Mouse (Mus musculus): ENCODE data around the gene Tmem79. TPM values are rescaled to one million over a fixed set of nuclear protein-coding genes. Genes with fewer than 3 reads are reported as not detected.

Gene Tmem79
- polyA plus RNA-seq, 1 experiment from 2014 or later, result 14.0 TPM

DNA sequence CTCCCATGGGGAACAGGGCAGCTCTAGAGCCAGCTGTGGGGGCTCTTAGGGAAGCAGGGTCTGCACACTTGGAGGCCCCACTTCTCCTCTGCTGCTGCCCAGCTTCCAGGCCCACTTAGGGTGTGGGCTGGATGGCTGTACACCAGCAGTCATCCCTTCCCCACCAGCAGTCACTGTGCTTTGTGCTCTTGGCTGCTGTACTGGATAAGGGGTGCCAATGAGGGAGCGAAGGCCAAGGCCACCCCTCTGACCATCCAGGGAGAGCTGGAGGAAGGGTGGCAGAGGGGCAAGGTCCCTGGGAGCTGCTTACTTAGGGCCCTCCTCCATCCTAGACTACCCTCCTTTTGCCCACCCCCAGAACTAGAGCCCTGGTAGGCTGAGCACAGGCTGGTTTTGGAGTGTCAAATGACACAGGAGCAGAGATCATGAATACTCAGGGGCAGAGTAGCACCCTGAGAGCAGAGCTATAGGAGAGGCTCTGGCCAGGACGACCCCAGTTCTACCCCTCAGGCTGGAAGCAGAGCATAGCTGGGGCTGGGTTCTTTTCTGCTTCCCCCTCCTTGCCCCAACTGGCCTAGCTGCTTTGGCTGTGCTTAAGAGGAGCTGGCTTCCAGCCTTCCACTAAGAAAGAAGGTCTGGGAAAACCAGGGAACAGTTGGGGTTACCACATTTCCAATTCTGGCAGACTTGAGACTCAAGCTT, 25.8 kb upstream of the Tmem79 start:
- peaks cover 59% of the 10 kb centered on the region for H3K36me3 ChIP-seq (ENCODE audit: control insufficient read depth, insufficient read depth)
- H3K4me1 ChIP-seq (replicated peaks; ENCODE audit: control insufficient read depth, insufficient read depth, low read length), result no peaks in the 10 kb centered on the region
- no peak for TF ChIP-seq CTCF (IDR thresholded peaks at IDR 0.05; ENCODE audit: low read depth)
- H3K4me3 ChIP-seq (ENCODE audit: low read depth, low read length), result no peak overlapping the region
- WGBS, result 90% methylated on average over 2 of the region's 2 CpGs
- no peak overlapping the region for H3K27ac ChIP-seq (ENCODE audit: low read depth, low read length)
- no peak overlapping the region for H3K9ac ChIP-seq (ENCODE audit: low read depth, low read length)
- ATAC-seq, result no peak
- H3K4me2 ChIP-seq (replicated peaks; ENCODE audit: low read depth), result no peak overlapping the region
- peaks cover 21% of the 10 kb centered on the region for H3K27me3 ChIP-seq (replicated peaks; ENCODE audit: control insufficient read depth, insufficient read depth, low read length)
- H3K9me3 ChIP-seq (ENCODE audit: control insufficient read depth), result no peaks in the 10 kb centered on the region

DNA sequence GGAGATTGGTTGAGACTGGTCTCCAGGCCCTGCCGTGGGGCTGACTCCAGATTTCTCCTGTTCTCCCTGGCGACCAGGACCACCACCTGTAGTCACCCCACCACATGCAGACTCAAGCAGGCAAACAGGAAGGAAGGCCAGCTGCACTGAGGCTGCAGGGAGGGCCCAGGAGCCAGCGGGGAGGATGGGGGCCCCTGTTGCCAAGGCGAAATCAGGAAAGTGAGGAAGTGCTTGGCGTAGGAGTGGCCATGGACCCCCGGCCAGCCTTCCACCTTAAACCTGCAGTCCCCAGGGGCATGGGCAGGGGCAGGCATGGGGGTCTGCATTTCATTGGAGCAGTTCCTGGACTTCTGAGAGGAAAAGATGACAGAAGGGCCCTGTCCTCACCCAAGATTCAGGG, 25.1 kb upstream of the Tmem79 start:
- Histone ChIP-seq H3K9me3 (ENCODE audit: control insufficient read depth) (no peaks in the 10 kb centered on the region), H3K4me3 (ENCODE audit: low read depth, low read length) (no peak overlapping the region), H3K36me3 (ENCODE audit: control insufficient read depth, insufficient read depth) (peaks cover 66% of the 10 kb centered on the region), H3K27me3 (replicated peaks; ENCODE audit: control insufficient read depth, insufficient read depth, low read length) (peaks cover 19% of the 10 kb centered on the region), H3K27ac (ENCODE audit: low read depth, low read length) (no peak overlapping the region), H3K4me2 (replicated peaks; ENCODE audit: low read depth) (no peak overlapping the region), H3K4me1 (replicated peaks; ENCODE audit: control insufficient read depth, insufficient read depth, low read length) (no peaks in the 10 kb centered on the region), H3K9ac (ENCODE audit: low read depth, low read length) (no peak overlapping the region)
- WGBS, result 68% methylated on average over 6 of the region's 6 CpGs
- no peak for TF ChIP-seq CTCF (IDR thresholded peaks at IDR 0.05; ENCODE audit: low read depth)
- no peak for ATAC-seq

GRCm38 (mm10) chr3:88359989-88360388, 24.0 kb upstream of the Tmem79 start:
- Histone ChIP-seq H3K27ac (ENCODE audit: low read depth, low read length) (no peak overlapping the region), H3K4me3 (ENCODE audit: low read depth, low read length) (no peak overlapping the region), H3K36me3 (ENCODE audit: control insufficient read depth, insufficient read depth) (peaks cover 77% of the 10 kb centered on the region), H3K4me2 (replicated peaks; ENCODE audit: low read depth) (no peak overlapping the region), H3K9me3 (ENCODE audit: control insufficient read depth) (no peaks in the 10 kb centered on the region), H3K4me1 (replicated peaks; ENCODE audit: control insufficient read depth, insufficient read depth, low read length) (no peaks in the 10 kb centered on the region), H3K27me3 (replicated peaks; ENCODE audit: control insufficient read depth, insufficient read depth, low read length) (peaks cover 11% of the 10 kb centered on the region; the same call in 1 of the 2 replicates), H3K9ac (ENCODE audit: low read depth, low read length) (no peak overlapping the region)
- 72% methylated on average over 3 of the region's 3 CpGs for WGBS
- no peak for ATAC-seq
- no peak for TF ChIP-seq CTCF (IDR thresholded peaks at IDR 0.05; ENCODE audit: low read depth)

DNA sequence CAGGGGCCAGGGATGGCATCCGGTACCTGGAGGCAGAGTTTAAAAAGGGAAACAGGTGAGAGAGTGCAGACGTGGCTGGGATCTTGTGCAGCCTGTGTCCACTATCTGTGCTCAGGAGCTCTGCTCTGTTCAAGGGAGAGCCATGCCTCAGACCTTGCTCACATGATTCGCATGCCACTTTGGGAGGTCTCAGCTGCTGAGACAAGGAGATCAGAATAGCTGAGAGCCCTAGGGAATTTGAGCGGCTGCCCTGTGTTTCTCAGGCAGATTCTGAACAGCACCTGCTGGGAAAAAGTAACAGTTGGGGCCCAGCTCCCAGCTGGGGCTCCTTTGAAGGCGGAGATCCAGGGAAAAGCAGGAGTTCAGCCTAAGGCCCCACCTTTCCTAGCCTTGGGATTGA, 23.6 kb upstream of the Tmem79 start:
- H3K4me2 ChIP-seq (replicated peaks; ENCODE audit: low read depth), result no peak overlapping the region
- no peak for ATAC-seq
- 79% methylated on average over 5 of the region's 5 CpGs for WGBS
- H3K9me3 ChIP-seq (ENCODE audit: control insufficient read depth), result no peaks in the 10 kb centered on the region
- H3K9ac ChIP-seq (ENCODE audit: low read depth, low read length), result no peak overlapping the region
- no peak for TF ChIP-seq CTCF (IDR thresholded peaks at IDR 0.05; ENCODE audit: low read depth)
- H3K4me3 ChIP-seq (ENCODE audit: low read depth, low read length), result no peak overlapping the region
- peaks cover 81% of the 10 kb centered on the region for H3K36me3 ChIP-seq (ENCODE audit: control insufficient read depth, insufficient read depth)
- H3K27ac ChIP-seq (ENCODE audit: low read depth, low read length), result no peak overlapping the region
- peaks cover 7% of the 10 kb centered on the region; the same call in 1 of the 2 replicates for H3K27me3 ChIP-seq (replicated peaks; ENCODE audit: control insufficient read depth, insufficient read depth, low read length)
- H3K4me1 ChIP-seq (replicated peaks; ENCODE audit: control insufficient read depth, insufficient read depth, low read length), result no peaks in the 10 kb centered on the region

DNA sequence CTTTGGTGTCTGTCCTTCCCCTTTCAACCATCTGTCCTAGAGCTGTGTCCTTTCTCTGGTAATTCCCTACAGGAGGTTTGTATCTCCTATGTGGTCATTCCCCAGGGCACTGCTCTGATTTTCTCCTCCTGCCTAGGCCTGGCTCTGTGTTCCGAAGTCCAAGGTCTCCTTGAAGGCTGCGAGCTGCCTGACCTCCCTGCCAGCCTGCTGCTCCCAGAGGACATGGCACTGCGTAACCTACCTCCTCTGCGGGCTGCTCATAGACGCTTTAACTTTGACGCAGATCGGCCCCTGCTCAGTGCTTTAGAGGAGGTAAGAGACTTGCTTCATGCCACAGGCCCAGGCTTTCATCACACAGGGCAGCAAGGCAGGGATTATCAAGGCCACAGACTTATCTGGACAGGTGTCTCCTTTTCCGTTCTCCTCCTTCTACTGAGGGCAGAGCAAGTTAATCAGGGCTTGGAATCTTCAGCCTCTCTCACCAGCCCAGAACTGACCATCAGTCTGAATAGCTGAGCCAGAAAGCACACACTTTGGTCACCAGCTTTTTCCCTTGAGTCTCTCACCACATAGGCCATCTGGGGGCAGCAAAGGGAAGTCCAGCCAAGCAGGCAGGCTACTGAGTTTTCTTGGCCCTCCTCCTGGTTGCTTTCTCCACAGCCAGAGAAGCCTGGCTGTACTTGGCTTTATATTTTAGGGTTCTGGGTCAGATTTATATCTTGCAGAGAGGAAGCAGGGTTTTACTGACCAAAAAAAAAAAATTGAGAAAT, 18.6 kb upstream of the Tmem79 start:
- Histone ChIP-seq H3K4me2 (replicated peaks; ENCODE audit: low read depth) (no peak overlapping the region), H3K27ac (ENCODE audit: low read depth, low read length) (no peak overlapping the region), H3K4me3 (ENCODE audit: low read depth, low read length) (no peak overlapping the region), H3K4me1 (replicated peaks; ENCODE audit: control insufficient read depth, insufficient read depth, low read length) (no peaks in the 10 kb centered on the region), H3K36me3 (ENCODE audit: control insufficient read depth, insufficient read depth) (peaks cover 100% of the 10 kb centered on the region), H3K9me3 (ENCODE audit: control insufficient read depth) (no peaks in the 10 kb centered on the region), H3K9ac (ENCODE audit: low read depth, low read length) (no peak overlapping the region), H3K27me3 (replicated peaks; ENCODE audit: control insufficient read depth, insufficient read depth, low read length) (no peaks in the 10 kb centered on the region)
- WGBS, result 92% methylated on average over 8 of the region's 8 CpGs
- peak; percentile 27; the same call in 1 of the 2 replicates for TF ChIP-seq CTCF (IDR thresholded peaks at IDR 0.05; ENCODE audit: low read depth)
- ATAC-seq, result no peak

DNA sequence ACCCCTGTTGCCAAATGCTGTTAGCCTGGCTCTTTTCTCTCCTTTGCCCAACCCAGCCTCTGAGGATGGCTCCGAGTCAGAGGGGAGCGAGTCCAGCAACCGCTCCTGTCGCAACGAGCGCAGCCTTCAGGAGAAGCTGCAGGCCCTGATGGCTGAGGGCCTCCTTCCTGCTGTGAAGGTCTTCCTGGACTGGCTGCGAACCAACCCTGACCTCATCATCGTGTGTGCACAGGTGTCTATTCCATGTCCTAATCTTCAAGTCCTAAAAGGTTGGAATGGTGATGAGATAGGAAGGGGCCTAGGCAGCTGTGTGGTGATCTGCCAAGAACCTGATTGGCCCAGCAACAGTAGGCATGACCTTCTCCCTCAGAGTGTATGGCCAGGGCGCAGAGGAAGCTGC, 17.0 kb upstream of the Tmem79 start:
- 80% methylated on average over 9 of the region's 9 CpGs for WGBS
- H3K4me3 ChIP-seq (ENCODE audit: low read depth, low read length), result no peak overlapping the region
- no peak overlapping the region for H3K9ac ChIP-seq (ENCODE audit: low read depth, low read length)
- H3K9me3 ChIP-seq (ENCODE audit: control insufficient read depth), result no peaks in the 10 kb centered on the region
- no peak overlapping the region for H3K27ac ChIP-seq (ENCODE audit: low read depth, low read length)
- no peak overlapping the region for H3K4me2 ChIP-seq (replicated peaks; ENCODE audit: low read depth)
- peaks cover 100% of the 10 kb centered on the region for H3K36me3 ChIP-seq (ENCODE audit: control insufficient read depth, insufficient read depth)
- TF ChIP-seq CTCF (IDR thresholded peaks at IDR 0.05; ENCODE audit: low read depth), result no peak
- ATAC-seq, result no peak
- H3K27me3 ChIP-seq (replicated peaks; ENCODE audit: control insufficient read depth, insufficient read depth, low read length), result no peaks in the 10 kb centered on the region
- no peaks in the 10 kb centered on the region for H3K4me1 ChIP-seq (replicated peaks; ENCODE audit: control insufficient read depth, insufficient read depth, low read length)
